ENCODE assay signal across 22 mouse cellular contexts in the genomic region with DNA sequence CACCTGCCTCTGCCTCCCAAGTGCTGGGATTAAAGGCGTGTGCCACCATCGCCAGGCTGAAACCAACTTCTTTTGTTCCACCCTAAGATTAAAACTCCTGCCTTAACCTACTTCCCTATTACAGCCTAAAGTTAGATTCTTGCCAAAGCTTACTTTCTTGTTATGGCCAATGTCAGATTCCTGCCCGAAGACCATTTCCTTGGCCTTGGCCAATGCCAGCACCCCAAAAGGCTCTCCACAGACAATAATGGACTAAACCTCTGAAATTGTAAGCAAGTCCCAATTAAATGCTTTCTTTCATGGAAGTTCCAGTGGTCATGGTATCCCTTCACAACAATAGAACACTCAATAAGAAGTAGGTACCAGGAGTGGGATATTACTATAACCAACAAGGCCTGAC. TPM values are rescaled to one million over a fixed set of nuclear protein-coding genes. Genes with fewer than 3 reads are reported as not detected.
DNase-seq lines count a peak whose midpoint lies in the region; TF ChIP-seq lines count a peak whose summit lies in the region.
"Had no signal": no experiment of that assay in that cellular context is flagged by ENCODE, and none has a peak within 500 bp of the region (broad histone marks: within the 10 kb centered on the region; RNA-seq: fewer than 3 reads in every experiment).

No protein-coding gene starts in this region.

- H3K36me3 ChIP-seq in MEL (ENCODE audit: control insufficient read depth in 1 of 2, insufficient read depth in 2 of 2, low read length in 2 of 2) = no peaks in the 10 kb centered on the region
- H3K36me3 ChIP-seq in macrophage (ENCODE audit: inconsistent target) = no peaks in the 10 kb centered on the region
- H3K36me3 ChIP-seq: embryonic facial prominence, embryonic 10.5 days; embryonic facial prominence, embryonic 12.5 days; forebrain, embryonic 15.5 days; G1E had no signal

- 53% methylated on average over 1 of the region's 3 CpGs for WGBS in macrophage (ENCODE audit: missing documents)

- TF ChIP-seq RAD21 in MEL (IDR thresholded peaks at IDR 0.05; ENCODE audit: low read depth, low read length) = no peak

- H3K79me2 ChIP-seq in MEL (ENCODE audit: control insufficient read depth, insufficient read depth, low read length, poor library complexity) (no peaks in the 10 kb centered on the region), macrophage (ENCODE audit: inconsistent target) (no peaks in the 10 kb centered on the region)

- no peaks in the 10 kb centered on the region for H3K9me3 ChIP-seq in MEL (replicated peaks; ENCODE audit: insufficient read depth, low read length)
- H3K9me3 ChIP-seq: embryonic facial prominence, embryonic 10.5 days; forebrain, embryonic 13.5 days; forebrain, embryonic 15.5 days; G1E had no signal

- TF ChIP-seq CTCF in MEL (IDR thresholded peaks at IDR 0.05 in 2 of 3, conservative IDR thresholded peaks at IDR 0.05 in 1 of 3; ENCODE audit: control insufficient read depth in 1 of 3, insufficient read depth in 1 of 3, low read depth in 2 of 3, low read length in 3 of 3, poor library complexity in 1 of 3, severe bottlenecking in 1 of 3) = no peak

- H3K4me1 ChIP-seq in MEL (ENCODE audit: control insufficient read depth in 1 of 2, insufficient read depth in 2 of 2, low read length in 2 of 2) = no peaks in the 10 kb centered on the region
- H3K4me1 ChIP-seq: embryonic facial prominence, embryonic 10.5 days; embryonic facial prominence, embryonic 12.5 days; forebrain, embryonic 13.5 days; forebrain, embryonic 15.5 days had no signal

- DNase-seq in heart, adult 11 months = peak; percentile 64
- no peak for DNase-seq in heart, adult 9 months (ENCODE audit: low spot score in 2 of 2)
- no peak for DNase-seq in MEL (ENCODE audit: low read depth, low spot score)
- DNase-seq in embryo, embryonic 11 days = no peak
- DNase-seq: adrenal gland, adult 2 months; adrenal gland, postnatal 10 days; adrenal gland, postnatal 25 days; B cell, adult 2 months; cerebellum, adult 11 months; cerebellum, adult 18-20 months; cerebellum, adult 8-10 months; cerebellum, adult 9-11 months; cerebellum, postnatal 14 days; cerebellum, postnatal 36 days; forebrain, postnatal 0 days had no signal

- H3K27ac ChIP-seq in MEL (ENCODE audit: control insufficient read depth, low read depth, low read length) (no peak overlapping the region), macrophage (peak overlapping the region; percentile 66)
- H3K27ac ChIP-seq: embryonic facial prominence, embryonic 10.5 days; embryonic facial prominence, embryonic 12.5 days; forebrain, embryonic 13.5 days; forebrain, embryonic 15.5 days had no signal

- H3K9ac ChIP-seq in MEL (ENCODE audit: control insufficient read depth, low read depth, low read length, poor library complexity, severe bottlenecking) = no peak overlapping the region
- H3K9ac ChIP-seq: embryonic facial prominence, embryonic 12.5 days; forebrain, embryonic 13.5 days; forebrain, embryonic 15.5 days; forebrain, postnatal 0 days had no signal

- no peak for TF ChIP-seq POLR2A in MEL (IDR thresholded peaks at IDR 0.05; ENCODE audit: control insufficient read depth in 1 of 2, insufficient read depth in 1 of 2, low read depth in 1 of 2, low read length in 2 of 2, poor library complexity in 1 of 2)

- peaks cover 2% of the 10 kb centered on the region in 2 experiments; a peak in 2 of 4 replicates for H3K27me3 ChIP-seq in MEL (ENCODE audit: control insufficient read depth in 1 of 2, insufficient read depth in 2 of 2, low read length in 2 of 2)
- H3K27me3 ChIP-seq: CH12.LX; embryonic facial prominence, embryonic 12.5 days; forebrain, embryonic 13.5 days; forebrain, embryonic 15.5 days had no signal

- TF ChIP-seq EP300 in MEL (IDR thresholded peaks at IDR 0.05; ENCODE audit: low read depth in 1 of 2, low read length in 2 of 2) = no peak

- H3K4me3 ChIP-seq in MEL (ENCODE audit: control insufficient read depth in 1 of 2, insufficient read depth in 1 of 2, low read depth in 2 of 2, low read length in 2 of 2) = no peak overlapping the region
- H3K4me3 ChIP-seq in macrophage (ENCODE audit: inconsistent target) = no peak overlapping the region
- H3K4me3 ChIP-seq: embryonic facial prominence, embryonic 10.5 days; embryonic facial prominence, embryonic 12.5 days; forebrain, embryonic 13.5 days; forebrain, embryonic 15.5 days had no signal

TF ChIP-seq in MEL, 35 proteins besides CTCF, POLR2A, EP300 and RAD21:
- TF ChIP-seq TCF12 (IDR thresholded peaks at IDR 0.05; ENCODE audit: low read depth, low read length) (no peak), TBP (IDR thresholded peaks at IDR 0.05; ENCODE audit: low read depth, low read length) (0 out of 2 replicates have a peak, but pooled peaks have one; percentile 43)

RNA-seq across cellular contexts. Expression of a gene that starts 37.2 kb away (rescaled TPM):
- total RNA-seq in MEL (2012; rRNA removed) = 160 and 170 TPM in 2 replicates
- 100 to 1,000 TPM in 1 of 2 experiments, 10 to 100 TPM in 1; 40.0 to 172 TPM for polyA plus RNA-seq in MEL (2012; ENCODE audit: insufficient read depth in 1 of 2, insufficient read length in 2 of 2, low read depth in 1 of 2, low replicate concordance in 2 of 2, missing spikeins in 1 of 2)
- total RNA-seq in macrophage (2018; cell fraction: chromatin; rRNA removed) = 100 to 1,000 TPM; 215 to 470 (median 344) TPM
- 100 to 1,000 TPM; 413 to 619 (median 472) TPM for total RNA-seq in macrophage (2018; cell fraction: cytosol; rRNA removed)
- 100 to 1,000 TPM; 225 to 519 (median 379) TPM for total RNA-seq in macrophage (2018; cell fraction: nucleus; rRNA removed)
- 228 to 455 TPM (median 329 TPM) in 3 replicates for polyA plus RNA-seq in macrophage (2018)

RNA-seq across cellular contexts. Expression of a gene that starts 51.3 kb away (rescaled TPM):
- total RNA-seq in MEL (2012; rRNA removed) = 79.5 and 83.9 TPM in 2 replicates
- 100 to 1,000 TPM; 139 to 336 TPM for polyA plus RNA-seq in MEL (2012; ENCODE audit: insufficient read depth in 1 of 2, insufficient read length in 2 of 2, low read depth in 1 of 2, low replicate concordance in 2 of 2, missing spikeins in 1 of 2)
- total RNA-seq in macrophage (2018; cell fraction: chromatin; rRNA removed) = 100 to 1,000 TPM in 25 of 26 experiments, 10 to 100 TPM in 1; 55.8 to 197 (median 156) TPM
- 100 to 1,000 TPM; 190 to 261 (median 233) TPM for total RNA-seq in macrophage (2018; cell fraction: cytosol; rRNA removed)
- 100 to 1,000 TPM; 125 to 269 (median 195) TPM for total RNA-seq in macrophage (2018; cell fraction: nucleus; rRNA removed)
- polyA plus RNA-seq in macrophage (2018) = 216 to 261 TPM (median 249 TPM) in 3 replicates
